Mouse (Mus musculus): ENCODE results near the gene Lats2.
A peak's percentile ranks its signal among the peaks of the same experiment; 100 is the strongest.
"Not testable (repeated sequence)": the region's sequence is repeated elsewhere in the genome, so short reads cannot be mapped to it uniquely, and the experiment has no call there.

The Lats2 gene

DNA sequence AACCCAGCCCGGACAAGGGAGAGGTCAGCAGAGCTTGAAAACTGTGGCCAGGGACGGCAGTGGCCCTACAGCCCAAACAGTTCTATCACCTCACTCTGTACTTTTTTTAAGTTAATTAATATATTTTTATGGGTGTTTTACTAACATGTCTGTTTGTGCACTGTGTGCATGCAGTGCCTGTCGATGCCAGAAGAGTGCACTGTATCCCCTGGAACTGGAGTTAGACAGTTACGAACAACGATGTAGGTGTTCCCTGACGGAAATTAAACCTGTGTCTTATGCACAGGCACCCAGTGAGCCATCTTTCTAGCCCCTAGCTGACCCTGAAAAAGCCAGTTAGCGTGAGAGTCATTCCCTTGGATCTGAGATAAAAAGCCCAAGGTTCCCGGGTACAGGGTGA is 62.6 kb downstream of the Lats2 start:
- no peak for DNase-seq (ENCODE audit: low read depth, low spot score)

DNA sequence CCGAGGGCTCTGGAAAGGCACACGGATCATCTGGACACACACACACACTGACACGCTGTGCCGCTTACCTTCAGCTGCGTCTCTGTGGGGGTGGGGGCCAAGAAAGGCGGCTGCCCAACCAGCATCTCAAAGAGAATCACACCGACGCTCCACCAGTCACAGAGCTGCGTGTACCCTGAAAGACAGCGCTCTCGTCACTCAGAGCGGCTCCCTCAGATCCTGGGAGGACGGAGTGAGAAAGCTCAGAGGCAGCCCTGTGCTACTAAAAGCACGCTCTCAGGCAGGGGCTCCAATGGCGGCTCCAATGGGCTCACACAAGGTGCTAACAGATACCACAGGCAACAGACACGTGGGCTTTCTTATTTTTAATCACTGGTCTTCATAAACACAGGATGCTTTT is 63.9 kb downstream of the Lats2 start:
- no peak for DNase-seq (ENCODE audit: low read depth, low spot score)

DNA sequence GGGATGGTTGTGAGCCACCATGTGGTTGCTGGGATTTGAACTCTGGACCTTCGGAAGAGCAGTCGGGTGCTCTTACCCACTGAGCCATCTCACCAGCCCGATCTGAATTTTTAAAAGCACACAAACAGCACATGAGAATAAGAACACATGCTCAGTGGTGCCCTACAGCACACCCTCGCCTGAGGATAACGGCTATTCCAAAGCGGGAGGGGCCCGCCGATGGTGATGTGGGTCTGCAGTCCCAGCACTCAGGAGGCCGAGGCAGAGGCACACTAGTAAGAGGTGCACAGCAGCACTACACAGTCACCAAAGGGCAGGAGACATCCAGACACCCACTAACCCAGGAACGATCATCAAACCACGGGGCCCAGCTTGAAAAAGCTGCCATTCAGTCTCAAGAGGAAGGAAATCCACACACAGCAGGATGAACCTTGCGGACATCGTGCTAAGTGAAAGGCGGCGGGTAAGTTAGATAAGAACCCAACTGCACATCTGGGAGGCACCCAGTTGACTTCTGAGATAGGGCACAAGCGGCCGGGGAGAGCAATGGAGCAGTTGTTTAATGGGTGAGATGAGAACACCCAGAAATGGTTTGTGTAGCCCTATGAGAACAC is 65.6 kb downstream of the Lats2 start:
- no peak for DNase-seq (ENCODE audit: low read depth, low spot score)

DNA sequence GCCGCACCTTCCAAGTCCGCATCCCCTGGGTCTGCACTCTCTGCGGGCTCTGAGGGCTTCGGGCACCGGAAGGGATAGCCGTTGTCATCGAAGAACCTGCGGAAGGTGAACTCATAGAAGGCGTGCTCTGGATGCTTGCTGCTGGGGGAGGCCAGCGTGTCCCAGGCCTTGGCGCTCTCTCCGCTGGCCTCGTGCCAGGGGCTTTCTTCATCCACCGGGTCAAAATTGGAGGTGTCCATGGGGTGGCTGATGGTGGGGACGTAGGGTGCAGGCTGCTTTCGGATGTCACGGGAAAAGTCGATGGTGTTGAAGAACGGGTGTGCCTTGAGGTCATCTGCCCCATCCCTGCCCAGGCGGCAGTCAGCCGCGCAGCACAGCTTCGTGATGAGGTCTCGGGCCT is 66.9 kb downstream of the Lats2 start:
- DNase-seq (ENCODE audit: low read depth, low spot score) = no peak

DNA sequence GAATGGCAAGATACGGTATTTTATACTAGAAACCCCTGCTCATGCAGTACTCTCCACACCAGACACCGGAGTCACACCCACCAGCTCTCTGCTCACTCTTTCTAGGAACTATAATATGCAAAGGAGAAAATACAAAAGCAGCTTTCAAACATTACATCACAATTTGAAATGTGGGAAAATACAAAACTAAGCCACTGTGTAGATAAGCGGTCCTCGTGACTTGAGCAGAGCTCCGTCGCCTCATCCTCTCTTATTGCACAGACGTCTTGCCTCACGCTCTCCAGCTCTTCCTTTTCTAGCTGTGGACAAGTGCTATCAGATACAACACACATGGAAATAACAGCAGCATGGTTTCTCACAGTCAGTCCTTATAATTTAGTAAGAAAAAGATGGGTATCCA is 67.5 kb downstream of the Lats2 start:
- DNase-seq (ENCODE audit: low read depth, low spot score) = no peak

DNA sequence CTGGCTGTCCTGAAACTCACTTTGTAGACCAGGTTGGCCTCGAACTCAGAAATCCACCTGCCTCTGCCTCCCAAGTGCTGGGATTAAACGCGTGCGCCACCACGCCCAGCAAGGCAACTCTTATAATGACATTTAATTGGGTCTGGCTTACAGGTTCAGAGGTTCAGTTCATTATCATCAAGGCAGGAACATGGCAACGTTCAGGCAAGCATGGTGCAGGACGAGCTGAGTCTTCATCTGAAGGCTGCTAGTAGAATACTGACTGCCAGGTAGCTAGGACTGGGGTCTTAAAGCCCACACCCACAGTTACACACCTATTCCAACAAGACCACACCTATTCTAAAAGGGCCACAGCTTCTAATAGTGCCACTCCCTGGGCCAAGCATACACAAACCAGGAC is 70.1 kb downstream of the Lats2 start:
- DNase-seq (ENCODE audit: low read depth, low spot score) = not testable (repeated sequence)

DNA sequence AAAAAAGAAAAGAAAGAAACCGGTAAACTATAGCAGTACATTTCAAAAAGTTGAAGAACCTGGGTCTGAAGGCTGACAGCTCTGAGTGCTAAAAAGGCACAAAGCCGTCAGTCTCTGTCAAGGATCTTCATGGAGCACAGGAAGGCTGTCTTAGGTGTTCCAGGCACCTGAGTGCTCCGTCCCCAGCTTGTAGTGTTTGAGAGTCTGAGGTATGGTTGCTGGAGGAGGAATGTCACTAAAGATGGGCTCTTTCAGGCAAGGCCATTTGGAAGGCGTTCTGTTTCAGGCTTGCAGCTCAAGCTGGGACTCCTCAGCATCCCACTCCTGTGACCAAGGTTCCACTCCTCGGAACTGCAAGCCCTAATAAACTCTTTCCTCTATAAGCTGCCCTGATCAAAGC is 70.7 kb downstream of the Lats2 start:
- DNase-seq (ENCODE audit: low read depth, low spot score) = no peak

DNA sequence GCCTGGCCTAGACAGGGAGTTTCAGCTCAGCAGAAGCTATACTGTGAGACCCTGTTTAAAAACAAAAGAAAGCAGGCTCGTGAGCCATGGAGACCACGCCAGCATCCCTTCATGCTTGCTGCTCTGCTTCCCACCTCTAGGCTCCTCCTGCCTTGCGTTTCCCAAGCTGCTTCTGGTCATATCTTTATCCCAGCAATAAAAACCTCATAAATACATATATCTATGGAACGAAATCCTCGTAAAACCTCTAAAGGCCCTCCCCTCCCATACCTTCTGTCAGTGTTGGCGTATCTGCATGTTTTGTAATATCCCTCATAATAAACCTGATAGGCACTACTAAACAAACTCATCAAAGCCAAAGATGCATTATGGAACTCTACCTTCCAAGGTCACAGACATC is 71.5 kb downstream of the Lats2 start:
- DNase-seq (ENCODE audit: low read depth, low spot score) = no peak

DNA sequence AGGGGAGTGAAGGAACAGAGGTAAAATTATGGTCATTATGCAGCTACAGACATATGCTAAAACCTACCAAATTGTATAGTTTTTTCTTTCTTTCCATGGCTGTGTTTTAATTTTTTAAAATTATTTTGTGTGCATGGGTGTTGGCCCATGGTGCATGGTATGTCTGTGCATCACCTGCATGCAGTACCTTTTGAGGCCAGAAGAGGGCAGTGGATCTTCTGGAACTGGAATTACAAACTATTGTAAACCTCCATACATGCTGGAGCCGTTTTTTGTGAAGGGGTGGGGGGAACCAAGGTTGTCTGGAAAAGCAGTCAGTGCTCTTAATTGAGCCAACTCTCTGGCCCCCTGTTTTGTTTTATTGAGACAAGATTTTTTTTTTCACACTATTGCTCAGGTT is 73.6 kb downstream of the Lats2 start:
- DNase-seq (ENCODE audit: low read depth, low spot score) = peak; percentile 48

DNA sequence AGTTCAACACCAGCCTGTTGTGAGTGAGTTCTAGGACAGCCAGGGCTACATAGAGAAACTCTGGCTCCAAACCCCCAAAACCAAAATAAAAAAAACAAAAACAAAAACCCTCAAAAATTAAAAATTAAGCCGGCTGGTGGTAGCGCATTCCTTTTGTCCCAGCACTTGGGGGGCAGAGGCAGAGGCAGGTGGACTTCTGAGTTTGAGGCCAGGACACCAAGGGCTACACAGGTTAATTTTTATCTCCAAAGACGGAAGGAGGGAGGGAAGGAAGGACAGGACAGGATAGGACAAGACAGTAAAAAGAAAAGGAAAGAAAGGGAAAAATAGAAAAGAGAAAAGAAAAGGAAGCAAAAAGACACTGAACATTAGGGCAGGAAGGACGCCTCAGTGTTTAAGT is 75.4 kb downstream of the Lats2 start:
- DNase-seq (ENCODE audit: low read depth, low spot score) = no peak

DNA sequence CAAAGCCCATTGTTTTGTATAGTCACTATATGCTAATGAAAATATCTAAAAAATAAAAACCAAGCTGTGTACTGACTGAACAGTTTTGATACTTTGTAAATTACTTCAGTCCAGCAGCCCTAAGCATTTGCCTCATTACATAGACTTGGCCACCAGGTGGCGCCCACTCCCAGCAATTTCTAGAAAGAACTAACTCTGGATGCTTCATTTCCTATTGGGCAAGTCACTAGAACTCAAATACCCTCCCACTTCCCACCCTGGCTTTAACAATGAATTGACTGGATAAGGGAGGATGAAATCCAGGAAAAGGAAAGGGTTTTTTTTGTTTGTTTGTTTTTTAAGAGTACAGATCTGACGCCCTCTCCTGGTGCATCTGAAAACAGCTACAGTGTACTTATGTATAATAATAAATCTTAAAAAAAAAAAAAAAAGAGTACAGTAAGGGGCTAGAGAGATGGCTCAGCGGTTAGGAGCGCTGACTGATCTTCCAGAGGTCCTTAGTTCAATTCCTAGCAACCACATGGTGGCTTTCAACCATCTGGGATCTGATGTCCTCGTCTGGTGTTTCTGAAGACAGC is 78.1 kb downstream of the Lats2 start:
- DNase-seq (ENCODE audit: low read depth, low spot score) = peak; percentile 88

DNA sequence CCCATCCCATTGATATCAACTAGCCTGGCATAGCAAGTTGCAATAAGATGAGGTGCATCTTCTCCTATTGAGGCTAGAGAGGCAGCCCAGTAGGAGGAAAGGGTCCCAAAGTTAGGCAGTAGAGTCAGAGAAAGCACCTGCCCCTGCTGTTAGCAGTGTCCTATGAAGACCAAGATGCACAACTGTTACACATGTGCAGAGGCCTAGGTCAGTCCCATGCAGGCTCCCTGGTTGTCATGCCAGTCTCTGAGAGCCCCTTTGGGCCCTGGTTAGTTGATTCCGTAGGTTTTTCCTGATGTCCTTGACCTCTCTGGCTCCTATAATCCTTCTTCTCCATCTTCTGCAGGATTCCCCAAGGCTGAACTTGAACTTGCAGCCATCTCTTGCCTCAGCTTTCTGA is 78.7 kb downstream of the Lats2 start:
- no peak for DNase-seq (ENCODE audit: low read depth, low spot score)

DNA sequence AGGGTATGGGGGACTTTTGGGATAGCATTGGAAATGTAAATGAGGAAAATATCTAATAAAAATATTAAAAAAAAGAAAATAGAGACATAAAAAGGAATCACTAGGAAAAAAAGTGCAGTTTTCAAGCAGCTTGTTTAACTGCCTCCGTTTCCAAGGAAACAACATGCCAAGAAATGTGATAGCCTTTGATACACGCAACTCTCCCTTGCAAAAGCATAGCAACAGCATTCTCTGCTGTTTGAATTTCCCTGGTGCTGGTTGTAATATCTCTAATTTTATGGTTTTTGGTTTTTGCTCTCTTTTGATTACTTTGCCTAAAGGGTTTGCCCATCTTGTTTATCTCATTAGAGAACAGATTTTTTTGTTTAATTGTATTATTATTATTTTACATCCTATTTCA is 82.7 kb downstream of the Lats2 start:
- DNase-seq (ENCODE audit: low read depth, low spot score) = peak; percentile 24

DNA sequence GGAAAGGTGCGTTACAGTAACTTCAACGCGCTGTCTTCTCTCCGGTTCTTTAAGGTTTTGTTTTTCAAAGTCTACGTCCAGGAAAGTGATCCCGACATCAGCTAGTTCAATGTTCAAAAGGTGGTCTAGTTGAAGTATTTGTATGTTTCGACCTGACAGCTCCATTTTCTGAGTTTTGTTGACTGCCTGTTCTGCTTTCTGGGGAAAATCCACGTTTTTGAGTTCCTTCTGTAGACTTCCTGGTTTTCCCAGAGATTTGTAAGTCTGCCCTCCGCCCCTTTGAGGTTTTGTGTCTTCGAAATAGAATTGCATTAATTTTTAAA is 92.6 kb downstream of the Lats2 start:
- DNase-seq (ENCODE audit: low read depth, low spot score) = peak; percentile 10

DNA sequence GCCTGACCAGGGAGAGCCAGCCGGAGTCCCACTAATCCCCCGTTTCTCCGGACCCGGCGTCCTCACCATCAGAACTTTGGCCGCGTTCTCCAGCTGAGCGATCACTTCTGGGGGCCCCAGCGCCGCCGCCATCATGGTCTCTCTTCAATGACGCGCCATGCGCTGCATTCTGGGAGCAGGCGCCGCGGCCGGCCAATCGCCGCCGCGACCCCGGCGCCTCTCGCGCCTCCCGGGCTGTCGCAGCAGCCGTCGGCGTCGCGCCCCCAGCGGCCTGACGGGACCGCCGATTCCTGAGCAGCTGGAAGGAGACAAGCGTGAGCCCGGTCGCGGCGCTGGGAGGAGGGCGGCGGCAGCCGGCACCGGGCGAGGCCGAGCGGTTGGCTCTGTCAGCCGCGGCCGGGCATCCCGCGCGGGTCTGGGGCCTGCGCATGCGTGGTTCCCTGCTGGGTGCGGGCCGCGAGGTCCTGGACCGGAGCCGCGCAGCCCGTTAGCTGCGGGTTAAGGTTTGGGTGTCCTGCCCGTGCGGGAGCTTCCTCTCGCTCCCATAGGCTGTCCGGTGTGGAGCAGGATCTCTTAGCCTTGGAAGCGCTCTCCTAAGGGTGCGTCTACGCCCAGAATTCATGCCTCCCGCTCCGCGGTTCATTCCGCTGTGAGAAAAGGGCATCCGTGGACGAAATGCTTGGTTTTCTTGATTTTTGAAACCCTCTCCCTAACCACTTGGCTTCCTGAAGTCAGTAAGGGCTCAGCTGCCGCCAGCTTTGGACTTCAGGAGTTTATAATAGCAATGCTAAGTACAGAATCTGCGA is 93.2 kb downstream of the Lats2 start, which contains the start of gene Xpo4:
Xpo4 (minus strand) TSS at position 609 of the 806 bp plus-strand sequence.
- DNase-seq (ENCODE audit: low read depth, low spot score) = peak; percentile 91

DNA sequence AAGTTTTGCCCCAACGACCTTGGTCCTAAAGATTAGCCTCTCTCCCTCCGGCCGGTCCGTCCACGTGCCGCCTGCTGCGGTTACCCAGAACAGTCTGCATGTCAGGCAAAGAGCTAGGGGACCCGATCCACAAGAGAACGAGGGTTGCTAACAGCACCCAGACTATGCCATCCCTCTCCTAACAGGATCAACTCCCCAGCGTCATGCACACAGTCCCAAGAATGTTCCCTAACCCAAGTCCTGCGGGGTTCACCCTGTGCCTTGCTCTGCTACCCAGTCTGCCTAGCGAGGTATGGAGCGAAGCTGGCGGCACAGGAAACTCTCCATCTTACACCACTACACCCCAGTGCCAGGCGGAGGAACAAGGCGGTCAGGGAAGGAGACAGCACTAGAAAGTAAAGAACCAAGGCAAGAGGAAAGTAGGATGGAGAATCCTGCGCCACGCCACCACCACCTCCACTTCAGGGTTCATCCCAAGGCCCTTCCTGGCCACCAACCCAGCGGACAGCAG is 93.8 kb downstream of the Lats2 start:
- no peak for DNase-seq (ENCODE audit: low read depth, low spot score)

DNA sequence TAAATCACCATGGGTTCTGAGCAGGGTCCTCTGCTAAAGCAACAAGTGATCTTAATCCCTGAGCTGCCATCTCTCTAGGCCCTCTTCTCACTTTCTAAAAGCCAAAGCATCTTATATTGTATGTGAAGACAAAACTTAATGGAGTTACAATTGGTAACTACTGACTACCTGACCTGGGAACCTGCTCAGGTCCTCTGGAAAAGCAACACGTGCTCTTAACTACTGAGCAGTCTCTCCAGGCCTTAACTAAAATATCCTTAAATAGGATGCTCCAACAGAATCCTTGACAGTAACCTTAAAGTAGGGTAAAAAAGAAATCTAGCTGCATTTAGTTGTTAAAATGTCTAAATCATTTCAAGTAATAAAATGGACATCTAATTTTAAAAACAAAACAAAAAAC is 94.6 kb downstream of the Lats2 start:
- no peak for DNase-seq (ENCODE audit: low read depth, low spot score)

DNA sequence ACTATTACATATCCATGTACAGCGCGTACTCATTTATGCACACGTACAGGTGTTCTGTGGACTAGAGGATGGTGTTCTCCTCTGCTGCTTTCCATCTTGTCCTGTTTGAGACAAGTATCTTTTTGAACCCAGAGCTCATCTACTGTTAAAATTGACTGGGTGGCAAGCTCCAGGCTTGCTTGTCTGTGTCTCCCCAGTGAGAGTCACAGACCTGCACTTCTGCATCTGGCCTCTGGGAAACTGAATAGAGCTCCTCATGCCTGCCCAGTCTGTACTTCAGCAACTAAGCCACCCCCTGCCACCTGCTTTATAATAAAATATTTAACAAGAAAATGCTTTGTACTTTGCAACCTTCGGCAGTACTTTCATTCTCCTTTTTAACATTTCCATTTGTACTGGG is 99.9 kb downstream of the Lats2 start:
- DNase-seq (ENCODE audit: low read depth, low spot score) = no peak

DNA sequence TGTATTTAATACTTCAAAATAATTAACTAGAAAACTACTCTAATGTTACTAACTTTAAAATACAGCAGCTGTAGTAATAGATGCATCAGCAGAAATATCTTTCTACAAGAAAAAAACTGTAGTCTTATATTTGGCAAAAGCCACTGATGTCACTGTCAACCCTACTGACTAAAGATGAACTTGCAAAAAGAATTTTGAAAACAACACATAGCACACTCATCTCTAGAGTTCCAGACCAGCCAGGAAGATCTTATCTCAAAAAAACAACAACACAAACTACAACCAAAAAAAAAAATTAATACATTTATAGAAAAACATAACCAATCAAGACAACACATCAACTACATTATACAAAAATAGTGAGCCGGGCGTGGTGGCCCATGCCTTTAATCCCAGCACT is 100.7 kb downstream of the Lats2 start:
- DNase-seq (ENCODE audit: low read depth, low spot score) = no peak

DNA sequence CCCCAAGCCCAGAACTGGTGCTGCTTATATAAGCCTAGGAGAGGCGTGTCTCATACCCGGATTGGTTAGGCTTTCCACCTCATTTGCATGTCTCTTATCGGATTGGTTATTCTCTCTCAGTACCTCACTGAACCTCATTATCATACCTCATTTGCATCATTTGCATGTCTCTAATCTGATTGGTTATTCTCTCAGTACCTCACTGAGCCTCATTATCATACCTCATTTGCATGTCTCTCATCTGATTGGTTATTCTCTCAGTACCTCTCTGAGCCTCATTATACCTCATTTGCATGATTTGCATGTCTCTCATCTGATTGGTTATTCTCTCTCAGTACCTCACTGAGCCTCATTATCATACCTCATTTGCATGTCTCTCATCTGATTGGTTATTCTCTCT is 101.7 kb downstream of the Lats2 start:
- DNase-seq (ENCODE audit: low read depth, low spot score) = not testable (repeated sequence)

DNA sequence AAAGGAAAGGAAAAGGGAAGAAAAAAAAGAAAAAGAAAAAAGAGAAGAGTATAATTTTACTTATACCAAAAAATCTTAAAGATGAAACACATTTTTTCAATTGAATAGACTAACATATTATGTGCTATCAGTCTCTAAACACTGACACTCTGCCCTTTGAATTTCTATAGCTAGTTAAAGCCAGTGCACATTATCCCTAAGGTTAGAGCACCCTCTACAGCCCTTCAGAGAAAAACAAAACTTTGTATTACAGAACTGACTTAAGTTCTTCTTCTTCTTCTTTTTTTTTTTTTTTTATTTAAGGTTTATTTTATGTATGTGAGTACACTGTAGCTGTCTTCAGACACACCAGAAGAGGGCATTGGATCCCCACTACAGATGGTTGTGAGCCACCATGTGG is 108.7 kb downstream of the Lats2 start:
- peak; percentile 31 for DNase-seq (ENCODE audit: low read depth, low spot score)

DNA sequence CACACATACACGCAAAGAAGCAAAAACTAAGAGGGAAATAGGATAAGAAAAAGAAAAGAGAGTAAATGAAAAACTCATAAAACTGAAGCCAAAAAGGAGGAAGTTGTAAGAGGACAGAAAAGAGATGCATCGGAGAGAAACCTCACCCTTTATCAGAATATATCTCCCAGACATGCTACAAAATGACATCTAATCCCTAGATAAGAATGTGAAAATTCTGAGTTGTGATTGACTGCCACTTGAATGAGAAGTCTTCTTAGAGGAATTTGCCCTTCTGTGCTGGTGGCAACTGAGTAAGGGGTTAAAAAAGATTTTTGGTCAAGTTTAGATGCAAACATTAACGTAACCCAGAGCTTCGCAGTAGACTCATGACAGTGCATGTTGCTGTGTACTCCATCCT is 112.0 kb downstream of the Lats2 start:
- no peak for DNase-seq (ENCODE audit: low read depth, low spot score)
